Mouse (Mus musculus) kidney, adult 2 months (tissue): ENCODE measurements around the gene Heatr6.

Experiments
- CTCF ChIP-seq: fragments of 200-500 bp; conservative IDR thresholded peaks from 2 replicates; pipeline ENCODE4 v1.5.1; 2011; ENCODE audit warnings: low read depth, mild to moderate bottlenecking, control low read depth, low read length, moderate library complexity, mixed read lengths; ENCODE audit not compliant: insufficient read depth, insufficient read length
- POLR2A ChIP-seq: fragments of 200-500 bp; IDR thresholded peaks from one replicate; pipeline ENCODE4 v1.6.1; 2011; ENCODE audit warnings: low read depth, low read length, control low read depth

GRCm38 (mm10) chr11:83774324-83774723, 20.8 kb downstream of the Heatr6 start:
- TF ChIP-seq CTCF (no peak), POLR2A (no peak)
